Mouse (Mus musculus) spleen, adult 18-20 months (tissue): ENCODE data around the gene Ctnnbl1.

Experiments
- DNase-seq, 2 experiments: peaks; one replicate each; pipeline ENCODE4 v3.0.0; 2022; ENCODE audit warnings: mixed read lengths in 2 of 2

Gene Ctnnbl1

GRCm38 (mm10) chr2:157824249-157824648, 87.0 kb downstream of the Ctnnbl1 start:
- no peak for DNase-seq

- no peak for DNase-seq
Observed at GRCm38 (mm10) chr2:157830101-157830500, 92.9 kb downstream of the Ctnnbl1 start.

DNA sequence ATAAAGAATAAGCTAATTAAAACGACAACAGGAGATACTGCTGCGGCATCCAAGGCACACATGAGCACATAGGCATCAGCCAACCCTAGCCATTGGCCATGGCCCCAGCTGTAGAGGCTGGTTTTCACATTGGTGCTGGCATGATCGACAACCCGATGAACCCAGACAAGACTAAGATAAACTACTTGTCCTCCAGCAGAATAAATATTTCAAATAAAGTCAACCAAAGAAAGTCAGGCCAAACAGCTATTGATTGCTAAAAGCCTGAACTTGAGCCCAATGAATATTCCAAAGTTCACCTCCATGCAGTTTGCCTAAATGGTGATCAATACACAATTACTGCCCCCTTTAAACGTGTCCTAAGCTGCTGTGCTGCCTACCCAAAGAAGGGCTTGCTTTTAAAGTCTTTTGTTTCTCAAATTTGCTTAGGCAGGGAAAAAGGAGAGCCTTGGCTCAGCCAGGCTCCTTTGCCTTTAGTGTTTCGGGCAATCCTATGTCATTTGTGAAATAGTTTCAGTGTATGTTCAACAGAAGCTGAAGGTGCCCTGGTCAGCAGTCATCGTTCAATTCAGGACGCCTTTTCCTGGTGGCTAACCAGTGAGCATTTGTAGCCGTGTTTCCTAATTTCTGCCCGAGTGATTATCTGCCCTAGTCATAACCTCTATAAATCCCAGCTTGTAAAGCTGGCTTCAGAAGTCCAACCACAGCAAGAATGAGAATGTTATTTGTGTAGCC, 93.6 kb downstream of the Ctnnbl1 start:
- DNase-seq = no peak

GRCm38 (mm10) chr2:157837050-157837449, 99.8 kb downstream of the Ctnnbl1 start:
- DNase-seq = no peak

DNA sequence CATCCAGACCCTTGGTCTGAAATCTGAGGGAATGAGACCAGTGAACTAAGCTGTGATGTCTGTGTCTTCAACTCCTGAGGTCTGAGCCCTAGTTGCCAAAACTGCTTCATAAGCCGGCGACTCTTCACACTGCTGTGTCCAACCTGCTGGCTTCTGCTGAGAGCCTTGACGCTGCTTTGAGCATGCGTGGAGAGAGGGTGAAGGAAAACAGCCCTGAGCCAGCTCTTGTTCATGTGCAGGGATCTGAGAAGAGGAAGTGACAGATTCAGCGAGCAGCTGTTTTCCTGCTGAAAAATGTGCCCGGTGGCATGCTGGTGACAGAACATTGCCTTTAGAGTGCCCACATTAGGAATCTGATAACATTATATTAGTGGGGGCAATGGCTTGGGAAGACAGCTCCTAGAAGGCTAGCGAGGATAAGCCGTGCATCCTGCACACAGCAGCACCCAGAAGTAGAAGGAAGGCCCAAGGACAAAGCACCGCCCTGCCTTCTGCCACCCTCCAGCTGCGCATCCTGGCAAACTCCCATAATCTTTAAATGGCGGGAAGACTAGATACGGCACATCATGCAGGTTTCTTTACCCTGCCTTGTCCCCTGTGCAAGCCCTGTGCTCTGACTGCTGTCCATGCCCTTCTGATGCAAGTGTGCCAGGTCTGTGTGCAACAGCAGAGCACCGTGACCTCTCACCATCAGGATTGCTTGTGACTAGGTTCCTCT, 101.2 kb downstream of the Ctnnbl1 start:
- no peak for DNase-seq

DNA sequence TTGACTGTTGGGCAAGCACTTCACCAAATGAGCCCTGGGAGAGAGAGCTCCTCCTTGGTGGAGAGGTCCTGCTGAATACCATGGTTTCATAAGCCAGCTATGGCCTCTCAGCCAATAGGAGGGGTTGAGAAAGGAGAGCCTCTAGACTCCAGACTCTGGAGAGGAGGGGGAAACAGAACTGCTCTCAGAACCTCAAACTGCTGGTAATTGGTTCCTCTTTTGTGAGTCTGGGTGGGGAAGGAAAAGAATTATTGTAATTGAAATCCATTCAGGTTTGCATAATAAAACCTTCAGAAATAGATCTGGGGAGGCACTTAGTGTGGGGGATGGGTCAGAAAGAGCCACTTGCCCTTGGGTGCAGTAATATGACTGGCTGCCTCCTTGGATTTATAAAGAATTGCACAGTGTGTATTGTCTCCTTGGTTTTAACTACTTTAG, 103.5 kb downstream of the Ctnnbl1 start:
- no peak for DNase-seq

DNA sequence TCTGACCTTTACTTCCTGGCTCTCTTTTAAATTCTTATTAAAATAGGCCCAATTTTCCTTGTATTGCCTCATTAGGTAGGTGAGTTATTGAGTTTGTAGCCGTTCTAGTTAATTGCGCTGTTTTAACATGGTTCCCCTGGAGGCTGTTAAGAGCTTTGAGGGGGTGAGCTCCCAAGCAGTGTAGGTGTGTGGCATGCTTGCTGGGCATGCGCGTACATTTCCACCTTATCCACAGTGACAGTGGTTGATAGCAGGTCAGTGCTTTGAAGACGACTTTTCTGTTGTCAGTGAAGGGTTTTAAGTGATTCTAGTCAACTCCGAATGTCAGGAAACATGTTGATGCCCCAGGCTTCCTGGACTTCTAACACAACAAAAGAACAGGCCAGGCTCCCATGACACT, 103.9 kb downstream of the Ctnnbl1 start:
- no peak for DNase-seq

DNA sequence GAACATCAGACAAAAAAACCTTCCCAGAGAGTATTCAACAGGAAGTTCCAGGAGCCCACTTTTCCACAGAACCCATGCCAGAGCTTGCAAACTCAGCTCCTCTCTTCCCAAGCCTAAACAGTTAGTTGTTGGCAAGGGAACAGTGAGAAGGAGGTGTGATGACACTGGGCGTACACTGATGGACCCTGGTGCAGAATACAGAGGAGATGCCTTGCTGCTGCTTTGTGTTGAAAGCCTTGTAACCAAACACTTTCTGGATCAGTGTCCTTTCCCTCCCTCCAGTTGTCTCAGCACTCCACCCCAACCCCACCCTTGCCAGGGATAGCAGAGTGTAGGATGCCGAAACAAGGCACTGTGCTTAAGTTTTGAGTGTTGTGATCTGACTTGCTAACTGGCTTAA, 107.5 kb downstream of the Ctnnbl1 start:
- no peak for DNase-seq

- DNase-seq = no peak
Observed at GRCm38 (mm10) chr2:157845831-157846230, 108.6 kb downstream of the Ctnnbl1 start.

DNA sequence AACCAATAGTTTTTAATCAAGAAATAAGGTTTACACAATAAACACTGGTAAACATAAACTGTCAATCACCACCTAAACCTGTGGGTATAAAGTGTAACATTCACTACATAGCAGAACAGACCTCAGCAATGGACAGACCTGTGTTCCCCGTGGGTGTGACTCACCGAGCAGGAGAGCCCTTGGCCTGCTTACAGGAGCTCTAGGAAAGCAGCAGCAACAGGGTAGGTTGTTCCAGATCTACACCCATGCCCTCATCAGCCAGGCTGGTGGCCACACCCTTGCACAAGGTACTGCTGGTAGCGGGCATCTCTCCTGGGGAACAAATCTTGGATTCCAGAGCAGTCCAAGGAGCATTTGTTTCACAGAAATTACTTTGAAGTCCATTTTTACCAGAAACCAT, 115.9 kb downstream of the Ctnnbl1 start:
- no peak for DNase-seq

DNA sequence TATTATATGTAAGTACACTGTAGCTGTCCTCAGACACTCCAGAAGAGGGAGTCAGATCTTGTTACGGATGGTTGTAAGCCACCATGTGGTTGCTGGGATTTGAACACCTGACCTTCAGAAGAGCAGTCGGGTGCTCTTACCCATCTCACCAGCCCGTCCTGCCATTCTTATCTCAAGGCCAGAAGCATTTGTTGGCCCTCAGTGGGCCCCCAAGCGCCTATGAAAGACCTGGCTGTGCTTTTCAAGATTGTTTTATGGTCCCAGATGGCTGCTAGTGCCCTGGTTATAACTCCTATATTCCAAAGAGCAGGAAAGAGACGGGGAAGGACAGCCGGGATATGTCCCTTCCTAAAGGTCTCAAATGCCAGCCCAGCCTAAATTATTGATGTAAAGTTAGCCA, 118.6 kb downstream of the Ctnnbl1 start:
- DNase-seq = no peak

DNA sequence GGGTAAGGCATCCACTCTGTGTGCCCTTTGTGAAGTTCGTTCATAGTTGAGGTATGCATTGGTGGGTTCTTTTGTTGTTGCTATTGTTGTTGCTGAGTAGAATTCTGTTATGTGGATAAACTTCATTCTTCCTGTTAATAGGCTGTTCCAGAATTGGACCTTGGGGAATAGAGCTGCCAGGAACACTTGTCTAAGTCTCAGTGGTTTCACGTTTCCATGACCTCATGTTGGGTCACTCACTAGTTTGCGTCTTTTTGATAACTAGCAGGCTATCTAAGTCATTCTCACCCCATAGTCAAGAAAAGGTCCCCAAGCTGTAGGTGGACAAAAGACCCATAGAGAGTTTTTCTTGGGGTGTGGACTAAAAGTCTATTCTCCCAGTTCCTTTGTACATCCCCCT, 120.3 kb downstream of the Ctnnbl1 start:
- no peak for DNase-seq

GRCm38 (mm10) chr2:157858317-157858716, 121.1 kb downstream of the Ctnnbl1 start:
- no peak for DNase-seq

DNA sequence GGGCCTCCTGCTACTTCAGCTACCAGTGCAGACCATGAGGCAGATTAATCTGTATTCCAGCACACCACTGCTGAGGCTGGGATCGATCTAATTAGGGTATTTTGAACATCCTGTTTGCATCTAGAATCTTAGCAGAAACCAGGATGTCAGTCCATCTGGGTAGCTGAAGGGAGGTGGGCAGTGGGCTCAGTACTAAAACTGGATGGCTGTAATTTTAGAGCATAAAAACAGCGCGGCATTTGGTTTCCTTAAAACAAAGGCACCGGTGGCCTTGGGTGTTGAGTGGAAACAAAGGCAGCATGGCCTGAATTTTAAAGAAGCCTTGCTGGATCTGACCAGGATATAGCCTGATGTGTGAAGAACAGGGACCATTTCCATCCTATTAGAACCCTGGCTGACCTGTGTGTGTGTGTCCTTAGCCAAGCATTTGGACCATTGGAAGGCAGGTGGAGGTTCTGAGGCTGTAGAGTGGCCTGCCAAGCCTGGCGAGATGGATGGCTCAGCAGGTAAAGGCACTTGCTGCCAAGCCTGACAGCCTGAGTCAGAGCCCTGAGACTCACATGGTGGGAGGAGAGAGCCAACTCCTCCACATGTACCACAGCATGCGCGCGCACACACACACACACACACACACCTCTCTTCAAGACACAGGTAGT, 122.0 kb downstream of the Ctnnbl1 start:
- no peak for DNase-seq

DNA sequence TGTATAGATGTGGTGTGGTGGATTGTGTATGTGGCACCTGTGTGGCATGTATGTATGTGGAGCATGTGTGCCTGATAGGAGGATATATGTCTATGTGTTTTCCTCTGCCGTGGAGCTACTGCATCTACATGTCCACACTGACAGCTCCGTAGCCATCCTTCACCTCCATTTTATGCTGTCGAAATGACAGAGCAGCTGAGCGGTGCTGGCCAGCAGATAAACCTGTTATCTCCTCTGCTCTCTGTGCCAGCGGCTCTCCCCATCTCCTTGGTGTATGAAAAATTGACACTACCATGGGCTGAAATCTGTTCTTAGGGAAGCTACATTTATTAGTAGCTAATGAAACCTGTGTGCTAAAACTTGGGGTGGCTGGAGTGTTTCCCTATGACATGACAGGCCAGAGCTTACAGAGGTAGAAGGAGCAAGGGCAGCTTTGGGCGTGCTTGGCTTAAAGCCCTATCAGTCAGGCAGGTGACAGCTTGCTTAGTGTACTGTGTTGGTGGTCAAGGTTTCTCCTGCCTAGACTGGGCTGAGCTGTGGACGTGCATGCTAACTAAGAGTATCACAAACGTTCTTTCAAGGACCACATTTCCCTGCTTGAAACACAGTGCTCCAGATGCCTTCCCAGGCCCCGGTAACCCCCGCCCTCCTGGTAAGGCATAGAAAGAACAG, 124.2 kb downstream of the Ctnnbl1 start:
- DNase-seq = no peak

DNA sequence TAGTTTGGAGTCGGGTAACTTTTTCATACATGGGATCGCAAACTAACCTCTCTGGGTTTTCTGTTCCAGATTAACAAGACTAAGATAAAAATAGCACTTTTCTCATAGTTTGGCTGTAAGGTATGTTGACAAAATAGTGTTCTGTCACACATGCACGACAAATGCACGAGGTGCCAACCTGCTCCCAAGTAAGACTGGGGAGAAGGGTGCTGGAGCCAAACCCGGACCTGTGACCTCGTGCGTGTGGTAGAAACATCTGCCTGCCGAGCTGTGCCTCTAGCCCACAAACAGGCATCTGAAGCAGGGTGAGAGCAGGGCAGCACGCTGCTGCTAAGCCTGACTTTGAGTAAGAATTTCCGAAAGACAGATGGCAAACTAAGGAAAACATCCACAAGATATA, 125.1 kb downstream of the Ctnnbl1 start:
- no peak for DNase-seq

- DNase-seq = no peak
Observed at GRCm38 (mm10) chr2:157867126-157867525, 129.9 kb downstream of the Ctnnbl1 start.

- no peak for DNase-seq
Observed at GRCm38 (mm10) chr2:157870247-157870646, 133.0 kb downstream of the Ctnnbl1 start.

DNA sequence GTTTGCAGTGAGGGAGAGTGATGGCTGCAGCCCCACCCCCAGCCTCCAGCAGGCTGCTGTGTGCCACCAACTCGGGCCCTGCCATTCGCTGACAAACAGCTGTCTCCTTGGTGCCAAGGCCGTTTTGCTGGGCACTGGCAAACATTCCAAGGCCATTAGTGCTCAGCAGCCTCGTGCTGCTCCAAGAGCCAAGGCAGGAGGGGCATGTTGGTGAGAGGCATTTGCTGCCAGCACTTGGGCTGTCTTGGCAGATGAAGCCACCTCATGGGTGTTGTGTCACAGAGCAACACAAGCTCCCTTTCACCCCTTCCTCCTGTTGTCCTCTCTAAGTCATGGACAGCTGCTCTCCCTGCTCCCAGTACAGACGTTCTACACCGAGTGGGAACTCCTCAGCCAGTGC, 136.0 kb downstream of the Ctnnbl1 start:
- DNase-seq = no peak

DNA sequence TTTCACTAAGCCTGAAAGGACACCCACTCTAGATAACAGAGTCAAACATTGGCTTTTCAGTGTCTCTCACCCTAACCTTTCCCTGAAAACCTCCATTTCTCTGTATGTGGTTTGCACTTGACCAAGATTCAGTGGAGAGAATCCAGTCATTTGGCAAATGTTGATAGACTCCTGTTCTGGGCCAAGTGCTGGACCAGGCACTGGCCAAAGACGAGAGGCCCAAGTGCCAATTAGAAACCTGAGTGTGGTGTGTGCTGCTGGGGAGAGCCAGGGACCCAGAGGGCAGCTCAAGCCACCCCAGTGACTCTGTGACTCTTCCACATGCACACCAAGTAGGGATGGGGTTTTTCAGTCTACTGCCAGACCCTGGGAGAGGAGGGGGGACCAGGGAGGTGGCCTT, 136.5 kb downstream of the Ctnnbl1 start:
- DNase-seq = no peak

GRCm38 (mm10) chr2:157875111-157875510, 137.9 kb downstream of the Ctnnbl1 start:
- no peak for DNase-seq

DNA sequence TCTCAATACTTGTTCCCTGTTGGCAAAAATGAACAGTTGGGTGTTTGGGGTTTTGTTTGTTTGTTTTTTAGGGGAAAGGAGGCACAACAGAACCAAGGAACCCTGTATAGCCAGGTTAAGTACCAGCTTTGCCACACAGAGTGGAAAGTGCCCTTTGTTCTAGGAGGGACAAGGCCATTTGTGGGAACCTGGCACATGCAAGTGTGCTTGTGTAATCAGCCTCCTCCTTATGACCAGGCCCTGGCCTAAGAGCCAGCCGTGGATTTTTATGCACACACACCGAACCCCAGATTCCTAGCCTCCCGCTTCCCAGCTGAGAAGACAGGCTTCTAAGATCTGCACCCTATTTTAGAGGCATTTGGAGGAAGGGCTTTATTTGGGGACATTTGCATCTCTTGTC, 140.2 kb downstream of the Ctnnbl1 start:
- DNase-seq = no peak

GRCm38 (mm10) chr2:157877967-157878366, 140.8 kb downstream of the Ctnnbl1 start:
- no peak for DNase-seq
